Mouse (Mus musculus): ENCODE data around the gene Kmt2d. TPM values are rescaled to one million over a fixed set of nuclear protein-coding genes. Genes with fewer than 3 reads are reported as not detected.
A peak's percentile ranks its signal among the peaks of the same experiment; 100 is the strongest.
"Not testable (repeated sequence)": the region's sequence is repeated elsewhere in the genome, so short reads cannot be mapped to it uniquely, and the experiment has no call there.

Gene Kmt2d
- polyA plus RNA-seq, 1 experiment from 2014 or later, result 12.5 TPM

- WGBS, result 63% methylated on average over 11 of the region's 12 CpGs
- ATAC-seq (ENCODE audit: low FRiP score), result no peak
- H3K9ac ChIP-seq, result no peak overlapping the region
These were observed 38.6 kb downstream of the Kmt2d start for GRCm38 (mm10) chr15:98832161-98833058.

GRCm38 (mm10) chr15:98831684-98832035 is 39.3 kb downstream of the Kmt2d start:
- H3K9ac ChIP-seq, result peak overlapping the region; percentile 77
- H3K36me3 ChIP-seq, result peaks cover 41% of the 10 kb centered on the region
- peak; percentile 44 for ATAC-seq (ENCODE audit: low FRiP score)
- peak overlapping the region; percentile 55 for H3K4me3 ChIP-seq
- peak overlapping the region; percentile 86 for H3K27ac ChIP-seq
- WGBS, result 20% methylated on average over 9 of the region's 9 CpGs
- no peaks in the 10 kb centered on the region for H3K9me3 ChIP-seq (replicated peaks)
- no peaks in the 10 kb centered on the region for H3K27me3 ChIP-seq
- H3K4me1 ChIP-seq, result peaks cover 11% of the 10 kb centered on the region
- H3K4me2 ChIP-seq (replicated peaks), result peak overlapping the region; percentile 71

More at GRCm38 (mm10) chr15:98832161-98833058, 38.6 kb downstream of the Kmt2d start:
- H3K36me3 ChIP-seq, result peaks cover 49% of the 10 kb centered on the region
- no peak overlapping the region for H3K4me3 ChIP-seq
- peak overlapping the region; percentile 60; the same call in 1 of the 2 replicates for H3K27ac ChIP-seq
- H3K9me3 ChIP-seq (replicated peaks), result no peaks in the 10 kb centered on the region
- H3K4me1 ChIP-seq, result peaks cover 11% of the 10 kb centered on the region
- no peaks in the 10 kb centered on the region for H3K27me3 ChIP-seq
- H3K4me2 ChIP-seq (replicated peaks), result peak overlapping the region; percentile 71; the same call in 1 of the 2 replicates

GRCm38 (mm10) chr15:98830736-98831683 is 40.0 kb downstream of the Kmt2d start, which contains the start of gene Prkag1:
Gene Prkag1, minus strand, starts transcription at chr15:98831521.
- Histone ChIP-seq H3K27ac (peak within 1 kb of the TSS; percentile 86), H3K4me2 (replicated peaks) (peak within 1 kb of the TSS; percentile 71), H3K4me1 (peaks cover 11% of the 10 kb centered on the region), H3K9me3 (replicated peaks) (no peaks in the 10 kb centered on the region), H3K4me3 (peak within 1 kb of the TSS; percentile 55), H3K36me3 (peaks cover 35% of the 10 kb centered on the region), H3K9ac (peak within 1 kb of the TSS; percentile 77), H3K27me3 (no peaks in the 10 kb centered on the region)
- under 1% methylated on average over 64 of the region's 66 CpGs for WGBS
- peak; percentile 98 for ATAC-seq (ENCODE audit: low FRiP score)

- Histone ChIP-seq H3K27me3 (no peaks in the 10 kb centered on the region), H3K4me2 (replicated peaks) (no peak overlapping the region), H3K36me3 (peaks cover 26% of the 10 kb centered on the region), H3K4me3 (no peak overlapping the region), H3K27ac (no peak overlapping the region), H3K9me3 (replicated peaks) (no peaks in the 10 kb centered on the region), H3K9ac (no peak overlapping the region), H3K4me1 (peaks cover 11% of the 10 kb centered on the region)
- no peak for ATAC-seq (ENCODE audit: low FRiP score)
- 92% methylated on average over 7 of the region's 7 CpGs for WGBS
These were observed 43.4 kb downstream of the Kmt2d start for GRCm38 (mm10) chr15:98827611-98828011.

- Histone ChIP-seq H3K4me1 (no peaks in the 10 kb centered on the region; the same call in 1 of the 2 replicates), H3K9me3 (replicated peaks) (no peaks in the 10 kb centered on the region), H3K36me3 (peaks cover 40% of the 10 kb centered on the region), H3K4me2 (replicated peaks) (no peak overlapping the region), H3K27me3 (no peaks in the 10 kb centered on the region), H3K4me3 (no peak overlapping the region), H3K27ac (no peak overlapping the region), H3K9ac (no peak overlapping the region)
- WGBS, result 72% methylated on average over 3 of the region's 3 CpGs
- ATAC-seq (ENCODE audit: low FRiP score), result no peak
These were observed 47.6 kb downstream of the Kmt2d start for GRCm38 (mm10) chr15:98823434-98823833.

- no peaks in the 10 kb centered on the region for H3K4me1 ChIP-seq
- H3K9ac ChIP-seq, result no peak overlapping the region
- H3K4me2 ChIP-seq (replicated peaks), result no peak overlapping the region
- WGBS, result 91% methylated on average over 5 of the region's 5 CpGs
- ATAC-seq (ENCODE audit: low FRiP score), result no peak
- no peak overlapping the region for H3K4me3 ChIP-seq
- H3K27me3 ChIP-seq, result no peaks in the 10 kb centered on the region
- H3K9me3 ChIP-seq (replicated peaks), result no peaks in the 10 kb centered on the region
- peaks cover 40% of the 10 kb centered on the region for H3K36me3 ChIP-seq
- no peak overlapping the region for H3K27ac ChIP-seq
These were observed 48.9 kb downstream of the Kmt2d start for GRCm38 (mm10) chr15:98822147-98822546.

- Histone ChIP-seq H3K9ac (no peak overlapping the region), H3K36me3 (peaks cover 44% of the 10 kb centered on the region), H3K27me3 (no peaks in the 10 kb centered on the region), H3K27ac (no peak overlapping the region), H3K4me2 (replicated peaks) (no peak overlapping the region), H3K9me3 (replicated peaks) (no peaks in the 10 kb centered on the region), H3K4me1 (no peaks in the 10 kb centered on the region), H3K4me3 (no peak overlapping the region)
- ATAC-seq (ENCODE audit: low FRiP score), result no peak
- 29% methylated on average over 10 of the region's 10 CpGs for WGBS
These were observed 49.6 kb downstream of the Kmt2d start for GRCm38 (mm10) chr15:98821403-98821802.

- no peaks in the 10 kb centered on the region for H3K9me3 ChIP-seq (replicated peaks)
- H3K27me3 ChIP-seq, result no peaks in the 10 kb centered on the region
- 79% methylated on average over 4 of the region's 4 CpGs for WGBS
- H3K4me3 ChIP-seq, result no peak overlapping the region
- H3K4me1 ChIP-seq, result no peaks in the 10 kb centered on the region
- no peak for ATAC-seq (ENCODE audit: low FRiP score)
- H3K9ac ChIP-seq, result no peak overlapping the region
- H3K27ac ChIP-seq, result no peak overlapping the region
- H3K36me3 ChIP-seq, result peaks cover 45% of the 10 kb centered on the region
- no peak overlapping the region for H3K4me2 ChIP-seq (replicated peaks)
These were observed 50.1 kb downstream of the Kmt2d start for GRCm38 (mm10) chr15:98820937-98821336.

GRCm38 (mm10) chr15:98818171-98818570 is 52.8 kb downstream of the Kmt2d start:
- H3K27ac ChIP-seq, result no peak overlapping the region
- H3K4me2 ChIP-seq (replicated peaks), result no peak overlapping the region
- no peak overlapping the region for H3K4me3 ChIP-seq
- no peak overlapping the region for H3K9ac ChIP-seq
- ATAC-seq (ENCODE audit: low FRiP score), result no peak
- H3K27me3 ChIP-seq, result no peaks in the 10 kb centered on the region
- no peaks in the 10 kb centered on the region for H3K9me3 ChIP-seq (replicated peaks)
- peaks cover 48% of the 10 kb centered on the region for H3K36me3 ChIP-seq
- 93% methylated on average over 7 of the region's 7 CpGs for WGBS
- no peaks in the 10 kb centered on the region for H3K4me1 ChIP-seq

- no peak overlapping the region for H3K9ac ChIP-seq
- peaks cover 6% of the 10 kb centered on the region for H3K4me1 ChIP-seq
- no peak overlapping the region for H3K27ac ChIP-seq
- 88% methylated on average over 20 of the region's 20 CpGs for WGBS
- no peaks in the 10 kb centered on the region for H3K9me3 ChIP-seq (replicated peaks)
- no peak for ATAC-seq (ENCODE audit: low FRiP score)
- no peak overlapping the region for H3K4me3 ChIP-seq
- H3K4me2 ChIP-seq (replicated peaks), result no peak overlapping the region
- peaks cover 30% of the 10 kb centered on the region for H3K27me3 ChIP-seq
- H3K36me3 ChIP-seq, result peaks cover 46% of the 10 kb centered on the region
These were observed 58.1 kb downstream of the Kmt2d start for GRCm38 (mm10) chr15:98812741-98813424.

GRCm38 (mm10) chr15:98810212-98810611 is 60.8 kb downstream of the Kmt2d start:
- not testable (repeated sequence) for H3K9ac ChIP-seq; H3K27ac ChIP-seq; H3K4me3 ChIP-seq; ATAC-seq (ENCODE audit: low FRiP score); H3K4me2 ChIP-seq (replicated peaks); H3K9me3 ChIP-seq (replicated peaks)
- WGBS, result 71% methylated on average over 6 of the region's 6 CpGs
- peaks cover 35% of the 10 kb centered on the region for H3K36me3 ChIP-seq
- H3K27me3 ChIP-seq, result peaks cover 56% of the 10 kb centered on the region
- H3K4me1 ChIP-seq, result peaks cover 32% of the 10 kb centered on the region
